Mouse (Mus musculus): Measurements from ENCODE around the gene Nmnat1.

Nmnat1 gene

DNA sequence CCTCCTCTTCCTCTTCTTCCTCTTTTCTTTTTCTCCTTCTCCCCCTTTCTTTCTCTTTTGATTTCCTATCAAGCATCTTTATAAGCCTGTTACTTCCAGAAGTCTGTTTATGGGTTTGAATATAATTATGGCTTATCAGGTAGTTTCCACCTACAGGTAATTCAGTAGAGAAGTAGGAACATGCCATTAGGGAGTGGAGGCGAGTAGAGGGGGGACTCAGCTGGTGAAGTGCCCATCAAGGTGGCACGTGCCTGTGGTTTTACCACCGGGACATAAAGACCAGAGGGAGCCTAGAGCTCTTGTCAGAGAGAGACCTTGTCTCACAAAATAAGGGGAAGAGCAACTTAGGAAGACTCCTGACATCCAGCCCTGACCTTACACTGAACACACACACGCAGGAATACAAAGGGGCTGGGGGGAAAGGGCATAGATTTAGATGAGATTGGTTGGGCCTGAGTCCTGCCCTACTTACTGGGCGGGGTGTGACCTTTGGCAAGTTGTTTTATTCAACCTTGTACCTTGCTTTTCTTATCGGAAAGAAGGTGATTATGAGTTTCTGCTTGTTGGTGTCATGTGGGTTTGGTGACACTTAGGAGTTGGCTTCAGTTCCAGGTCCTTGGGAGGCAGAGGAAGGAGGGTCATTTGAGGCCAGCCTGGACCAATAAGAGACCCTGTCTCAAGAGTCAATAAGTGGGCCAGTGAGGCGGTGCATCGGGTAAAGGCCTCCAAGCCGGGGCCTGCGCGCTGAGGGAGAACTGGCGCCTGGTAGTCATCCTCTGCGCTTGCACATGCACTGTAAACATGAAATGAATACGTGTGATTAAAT, 4.6 kb upstream of the Nmnat1 start:
- in situ Hi-C loops (cut with MboI, MseI), result no loop called here

DNA sequence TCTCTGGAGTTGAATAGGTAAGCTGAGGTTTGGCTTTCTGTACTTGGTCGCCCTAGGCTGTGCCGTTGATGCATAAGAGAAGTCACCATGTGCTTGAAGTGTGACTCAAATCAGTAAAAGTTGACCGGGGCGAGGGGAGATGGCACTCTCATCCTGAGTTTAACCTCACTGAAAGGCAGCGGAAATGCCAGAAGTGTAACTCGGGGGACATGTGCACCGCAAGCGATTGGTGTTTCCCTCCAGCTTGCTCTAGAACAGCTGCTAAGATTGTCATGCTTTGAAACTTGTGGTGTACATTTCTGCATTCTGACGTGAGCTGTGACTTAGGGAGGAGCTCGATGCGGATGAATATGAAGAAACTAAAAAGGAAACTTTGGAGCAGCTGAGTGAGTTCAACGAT, 2.7 kb upstream of the Nmnat1 start:
- in situ Hi-C loops (cut with MboI, MseI), result no loop called here

GRCm38 (mm10) chr4:149485825-149486206, 814 bp upstream of the Nmnat1 start:
- in situ Hi-C loops (cut with MboI, MseI), result no loop called here

- in situ Hi-C loops (cut with MboI, MseI), result no loop called here
Observed at GRCm38 (mm10) chr4:149484566-149484965, 436 bp downstream of the Nmnat1 start.

- in situ Hi-C loops (cut with MboI, MseI), result no loop called here
Observed at GRCm38 (mm10) chr4:149477078-149477477, 7.9 kb downstream of the Nmnat1 start, which contains the start of gene Tmem274. Gene Tmem274 (plus strand): TSS chr4:149477378.

DNA sequence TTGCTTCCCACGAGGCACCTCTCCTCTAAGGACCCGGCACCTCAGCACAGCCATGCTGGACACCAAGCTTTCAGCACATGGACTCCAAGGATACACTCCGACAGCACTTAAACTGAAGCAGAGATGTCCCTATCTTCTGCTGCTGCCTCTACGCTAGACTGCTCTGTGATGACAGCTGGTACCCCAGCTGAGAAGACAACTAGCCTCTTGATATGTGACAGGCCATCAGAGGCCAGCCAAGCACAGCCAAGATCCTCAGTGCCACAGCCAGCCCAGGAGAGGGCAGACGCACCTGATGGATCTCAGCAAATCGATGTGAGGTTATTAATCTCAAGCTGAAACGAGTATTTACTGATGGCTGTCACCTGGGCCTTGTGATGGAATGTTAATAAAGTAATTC, 9.9 kb downstream of the Nmnat1 start:
- in situ Hi-C loops (cut with MboI, MseI), result no loop called here

GRCm38 (mm10) chr4:149469557-149469956, 15.4 kb downstream of the Nmnat1 start:
- in situ Hi-C loops (cut with MboI, MseI), result no loop called here

DNA sequence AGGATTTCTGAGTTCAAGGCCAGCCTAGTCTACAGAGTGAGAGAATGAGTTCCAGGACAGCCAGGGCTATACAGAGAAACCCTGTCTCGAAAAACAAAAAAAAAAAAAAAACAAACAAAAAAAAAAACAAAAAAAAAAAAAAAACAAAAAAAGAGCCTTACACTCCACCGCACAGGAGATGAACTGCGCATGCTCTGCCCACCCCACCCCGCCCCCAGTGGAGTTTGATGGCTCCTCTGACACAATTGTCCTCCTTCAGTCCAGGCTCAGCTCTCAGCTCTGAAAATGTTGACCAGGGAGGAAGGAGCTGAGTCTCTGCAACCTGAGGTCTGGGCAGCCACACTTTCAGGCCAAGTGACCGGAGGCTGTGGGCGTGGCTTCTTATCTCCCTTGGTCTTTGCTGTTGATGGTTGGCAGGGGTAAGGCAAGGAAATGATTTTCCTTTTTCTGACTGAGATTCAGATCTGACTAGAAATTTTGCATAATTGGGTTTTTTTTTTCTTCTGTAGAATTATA, 21.5 kb downstream of the Nmnat1 start:
- in situ Hi-C loops (cut with MboI, MseI), result loop anchor here (5.0 kb wide), 1 partner anchor 84 kb away; no protein-coding TSS in a partner anchor

DNA sequence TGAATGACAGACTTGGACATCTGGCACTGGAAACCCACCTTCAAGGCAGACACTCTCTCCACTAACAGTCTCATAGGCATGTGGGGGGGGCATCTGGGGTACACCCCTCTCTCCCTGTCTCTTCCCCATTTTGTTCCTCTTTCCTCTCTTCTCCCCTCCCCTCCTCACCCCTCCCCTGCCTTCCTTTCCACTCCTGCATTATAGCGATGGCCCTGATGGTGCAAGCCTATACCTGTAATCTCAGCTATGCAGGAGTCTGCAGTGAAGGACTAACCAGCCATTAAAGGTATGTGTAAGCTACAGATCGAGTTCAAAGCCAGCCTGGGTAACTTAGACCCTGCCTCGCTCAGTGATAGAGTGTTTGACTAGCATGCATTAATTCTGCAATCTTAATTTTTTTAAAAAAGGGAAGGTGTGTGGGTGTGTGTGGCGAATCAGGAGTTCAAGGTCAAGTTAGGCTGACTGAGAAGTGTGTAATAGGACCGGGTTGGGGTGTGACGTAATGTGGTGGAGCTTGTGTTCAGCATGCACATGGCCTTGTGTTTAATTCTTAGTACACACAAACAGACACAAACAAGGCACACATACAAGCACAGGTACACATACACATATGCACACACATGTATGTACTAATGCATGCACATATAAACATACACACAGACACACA, 22.6 kb downstream of the Nmnat1 start:
- in situ Hi-C loops (cut with MboI, MseI), result loop anchor here (5.0 kb wide), 1 partner anchor 85 kb away; no protein-coding TSS in a partner anchor

DNA sequence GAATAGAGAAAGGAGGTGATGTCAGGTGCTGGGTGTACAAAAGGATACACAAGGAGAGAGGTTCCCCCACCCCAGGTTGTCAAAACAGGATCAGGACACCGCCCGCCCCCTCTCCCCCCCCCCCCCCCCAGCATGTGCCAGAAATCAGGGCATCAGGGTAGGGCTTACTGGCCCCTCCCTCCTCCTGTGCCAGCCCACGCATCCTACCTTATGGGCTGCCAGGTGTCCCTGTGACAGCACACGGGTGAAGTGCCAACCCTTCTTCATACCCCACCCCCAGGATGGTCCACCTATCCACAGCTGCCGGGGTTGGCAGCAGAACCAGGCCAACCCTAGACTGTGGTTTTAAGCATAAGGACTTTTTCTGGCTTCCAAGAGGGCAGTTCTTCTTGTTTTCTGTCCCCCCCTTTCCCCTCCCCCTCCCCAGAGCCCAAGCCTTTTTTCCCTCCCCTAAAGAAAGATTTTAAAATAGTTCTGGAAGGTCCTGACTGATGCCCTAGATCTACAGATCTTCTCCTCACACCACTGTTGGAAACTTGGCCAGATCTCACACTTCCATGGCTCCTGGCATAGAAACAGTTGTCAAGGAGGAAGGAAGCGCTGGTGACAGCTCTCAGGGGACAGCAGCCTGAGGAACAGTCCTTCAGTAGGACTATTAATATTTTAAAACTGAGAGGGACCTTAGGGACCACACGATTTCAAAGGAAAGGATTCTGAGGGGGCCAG, 23.3 kb downstream of the Nmnat1 start:
- in situ Hi-C loops (cut with MboI, MseI), result loop anchor here (5.0 kb wide), 1 partner anchor 86 kb away; no protein-coding TSS in a partner anchor

- in situ Hi-C loops (cut with MboI, MseI), result loop anchor here (5.0 kb wide), 1 partner anchor 87 kb away; no protein-coding TSS in a partner anchor
Observed at GRCm38 (mm10) chr4:149460475-149460874, 24.5 kb downstream of the Nmnat1 start.

- in situ Hi-C loops (cut with MboI, MseI), result loop anchor here (10.0 kb wide), 1 partner anchor 315 kb away; no protein-coding TSS in a partner anchor
Observed at GRCm38 (mm10) chr4:149459425-149459824, 25.6 kb downstream of the Nmnat1 start.

DNA sequence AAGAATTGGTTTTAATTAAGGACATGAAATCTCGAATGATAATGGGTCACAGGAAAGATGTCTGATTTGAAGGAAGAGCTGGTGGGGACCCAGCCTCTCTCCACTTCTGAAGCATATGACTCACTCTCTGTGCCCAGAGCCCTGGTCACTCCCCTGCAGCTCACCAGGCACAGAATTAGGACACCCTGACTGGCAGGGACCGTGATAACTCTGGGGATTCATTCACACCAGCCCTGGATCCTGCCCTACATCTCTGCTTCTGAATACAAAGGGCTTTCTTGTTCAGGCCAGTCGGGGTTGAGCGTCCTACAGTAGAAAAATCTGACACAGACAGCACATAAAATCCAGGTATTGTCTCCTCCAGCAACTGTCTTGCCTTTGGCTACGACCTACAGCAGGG, 26.5 kb downstream of the Nmnat1 start:
- in situ Hi-C loops (cut with MboI, MseI), result loop anchor here (10.0 kb wide), 1 partner anchor 314 kb away; no protein-coding TSS in a partner anchor

- in situ Hi-C loops (cut with MboI, MseI), result loop anchor here (10.0 kb wide), 1 partner anchor 313 kb away; no protein-coding TSS in a partner anchor
Observed at GRCm38 (mm10) chr4:149457831-149458430, 27.1 kb downstream of the Nmnat1 start.

DNA sequence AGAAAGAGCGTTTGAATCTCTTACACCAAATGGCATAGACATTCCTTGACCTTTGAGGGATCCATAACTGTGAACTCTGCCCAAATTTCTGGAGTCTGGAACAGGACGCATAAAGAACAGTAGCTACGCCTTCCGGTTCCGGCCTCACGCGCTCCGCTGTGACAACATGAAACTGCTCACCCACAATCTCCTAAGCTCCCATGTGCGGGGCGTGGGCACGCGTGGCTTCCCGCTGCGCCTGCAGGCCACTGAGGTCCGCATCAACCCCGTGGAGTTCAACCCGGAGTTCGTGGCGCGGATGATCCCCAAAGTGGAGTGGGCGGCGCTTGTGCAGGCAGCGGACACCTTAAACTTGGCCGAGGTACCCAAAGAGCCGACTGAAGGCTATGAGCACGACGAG, 27.8 kb downstream of the Nmnat1 start:
- in situ Hi-C loops (cut with MboI, MseI), result loop anchor here (10.0 kb wide), 1 partner anchor 312 kb away; no protein-coding TSS in a partner anchor

- in situ Hi-C loops (cut with MboI, MseI), result loop anchor here (10.0 kb wide), 1 partner anchor 310 kb away; no protein-coding TSS in a partner anchor
Observed at GRCm38 (mm10) chr4:149454879-149455278, 30.1 kb downstream of the Nmnat1 start, which contains the start of gene Rbp7. Gene Rbp7 (minus strand): TSS chr4:149454978.

GRCm38 (mm10) chr4:149454263-149454662, 30.7 kb downstream of the Nmnat1 start:
- in situ Hi-C loops (cut with MboI, MseI), result loop anchor here (10.0 kb wide), 1 partner anchor 309 kb away; no protein-coding TSS in a partner anchor

- in situ Hi-C loops (cut with MboI, MseI), result loop anchor here (10.0 kb wide), 1 partner anchor 309 kb away; no protein-coding TSS in a partner anchor
Observed at GRCm38 (mm10) chr4:149453656-149454055, 31.3 kb downstream of the Nmnat1 start.

DNA sequence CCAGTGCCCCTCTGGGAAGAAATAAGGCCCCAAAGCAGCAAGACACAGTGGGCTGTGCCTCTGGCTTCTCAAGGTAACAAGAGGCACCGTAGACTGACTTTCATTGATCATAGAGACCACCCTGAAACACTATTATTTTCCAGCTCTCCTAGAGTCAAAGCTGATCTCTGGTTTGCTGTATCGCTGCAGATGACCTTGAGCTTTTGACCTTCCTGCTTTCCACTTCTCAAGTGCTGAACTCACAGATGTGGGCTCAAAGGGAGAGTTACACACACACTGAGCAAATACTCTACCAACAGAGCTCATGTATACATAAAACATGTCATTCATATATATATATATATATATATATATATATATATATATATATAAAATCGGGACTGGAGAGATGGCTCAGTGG, 34.4 kb downstream of the Nmnat1 start:
- in situ Hi-C loops (cut with MboI, MseI), result loop anchor here (10.0 kb wide), 1 partner anchor 306 kb away; no protein-coding TSS in a partner anchor

DNA sequence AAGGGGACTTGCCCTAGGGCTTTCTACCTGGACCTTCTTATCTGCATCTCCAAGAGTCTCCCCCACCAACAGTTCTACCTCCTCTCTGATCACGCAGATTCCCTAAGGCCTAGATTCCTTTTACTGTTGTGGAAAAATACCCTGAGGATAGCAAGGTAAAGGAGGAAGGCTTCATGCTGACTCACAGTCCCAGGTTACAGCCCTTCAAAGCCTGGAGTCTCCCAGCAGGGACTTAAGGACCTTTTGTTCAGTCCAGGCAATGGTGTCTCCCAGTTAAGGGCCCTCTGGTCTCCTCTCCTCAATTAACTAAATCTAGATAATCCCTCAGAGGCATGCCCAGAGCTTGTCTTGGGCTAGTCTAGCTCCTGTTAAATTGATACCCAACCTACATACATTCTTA, 38.7 kb downstream of the Nmnat1 start:
- in situ Hi-C loops (cut with MboI, MseI), result no loop called here

- in situ Hi-C loops (cut with MboI, MseI), result no loop called here
Observed at GRCm38 (mm10) chr4:149445868-149446267, 39.1 kb downstream of the Nmnat1 start.
